Mouse (Mus musculus): ENCODE data around the gene Gm16451. TPM values are rescaled to one million over a fixed set of nuclear protein-coding genes. Genes with fewer than 3 reads are reported as not detected.

Gm16451 gene
- not detected in 2 replicates for polyA plus RNA-seq (2012; rRNA removed)

DNA sequence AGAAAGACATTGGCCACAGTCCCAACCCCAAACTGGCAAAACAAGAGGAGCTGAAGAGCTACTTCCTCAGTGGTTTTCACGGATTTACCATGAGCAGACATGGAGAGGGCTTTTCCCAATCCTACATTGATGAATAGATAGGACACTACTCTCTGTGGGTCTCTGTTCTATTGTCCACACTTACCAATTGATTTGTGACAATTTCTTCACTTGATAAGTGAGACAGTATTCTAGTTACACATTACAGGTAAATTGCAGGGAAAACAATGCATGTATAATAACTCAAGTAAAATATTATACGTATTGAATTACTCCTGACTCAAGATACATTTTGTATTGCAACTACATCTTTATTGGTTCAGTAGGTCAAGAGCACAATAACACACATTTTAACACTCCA lies at the start of gene Gm16451:
Gm16451 (minus strand) TSS at position 101 of the 400 bp plus-strand sequence.

DNA sequence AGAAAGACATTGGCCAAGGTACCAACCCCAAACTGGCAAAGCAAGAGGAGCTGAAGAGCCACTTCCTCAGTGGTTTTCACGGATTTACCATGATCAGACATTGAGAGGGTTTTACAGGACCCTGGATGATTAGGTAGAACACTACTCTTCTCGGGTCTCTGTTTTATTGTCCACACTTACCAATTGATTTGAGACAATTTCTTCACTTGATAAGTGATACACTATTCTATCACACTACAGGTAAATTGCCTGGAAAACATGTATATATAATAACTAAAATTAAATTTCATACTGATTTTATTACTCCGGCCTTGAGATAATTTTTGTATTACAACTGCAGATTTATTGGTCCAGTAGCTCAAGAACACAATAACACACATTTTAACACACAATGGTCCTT lies 45.9 kb upstream of the Gm16451 start, which contains the start of gene Vmn1r142:
Vmn1r142 (minus strand) TSS at position 101 of the 400 bp plus-strand sequence.

DNA sequence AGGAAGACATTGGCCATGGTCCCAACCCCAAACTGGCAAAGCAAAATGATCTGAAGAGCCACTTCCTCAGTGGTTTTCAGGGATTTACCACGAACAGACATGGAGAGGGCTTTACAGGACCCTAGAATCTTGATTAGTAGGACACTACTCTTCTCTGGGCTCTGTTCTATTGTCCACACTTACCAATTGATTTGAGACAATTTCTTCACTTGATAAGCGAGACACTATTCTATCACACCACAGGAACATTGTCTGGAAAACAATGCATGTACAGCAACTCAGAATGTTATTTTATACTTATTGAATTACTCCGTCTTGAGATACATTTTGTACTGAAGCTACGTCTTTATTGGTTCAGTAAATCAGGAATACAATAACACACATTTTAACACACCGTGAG lies 16.6 kb upstream of the Gm16451 start, which contains the start of gene Gm10666:
Gm10666 (minus strand) TSS at position 101 of the 400 bp plus-strand sequence.

DNA sequence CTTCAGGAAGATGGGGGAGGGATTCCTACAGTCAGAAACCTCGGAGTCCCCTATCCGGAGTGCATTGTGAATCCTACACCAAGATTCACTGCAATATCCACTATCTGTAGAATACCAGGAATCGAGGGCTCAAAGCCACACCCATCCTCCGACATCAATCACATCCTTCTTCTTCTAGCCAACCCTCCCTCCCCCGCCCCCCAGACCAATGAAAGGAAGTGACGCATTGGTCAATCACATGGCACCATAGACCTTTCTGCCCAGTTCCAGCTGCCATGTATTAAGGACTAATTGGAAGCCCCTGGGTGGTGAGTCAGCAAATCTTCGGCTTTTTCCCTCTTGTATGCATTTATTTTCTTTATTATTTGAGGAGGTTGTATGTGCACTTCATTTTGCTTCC lies 49.3 kb downstream of the Gm16451 start, which contains the start of gene Vmn1r139:
Vmn1r139 (plus strand) TSS at position 301 of the 400 bp plus-strand sequence.

Other genes with a start within 250 kb of the Gm16451 start
- gene Gm5891, start 197.0 kb downstream of the Gm16451 start, polyA plus RNA-seq (2012; rRNA removed): not detected in 2 replicates
- not detected in 2 replicates for gene Vmn1r137, start 123.7 kb downstream of the Gm16451 start, polyA plus RNA-seq (2012; rRNA removed)
- gene Vmn1r138, start 89.3 kb downstream of the Gm16451 start, polyA plus RNA-seq (2012; rRNA removed): not detected in 2 replicates
- not detected in 2 replicates for gene Gm6176, start 61.9 kb downstream of the Gm16451 start, polyA plus RNA-seq (2012; rRNA removed)
- gene Vmn1r139, start 49.2 kb downstream of the Gm16451 start, polyA plus RNA-seq (2012; rRNA removed): not detected in 2 replicates
- not detected in 2 replicates for gene Gm10666, start 16.5 kb upstream of the Gm16451 start, polyA plus RNA-seq (2012; rRNA removed)
- not detected in 2 replicates for gene Vmn1r142, start 45.8 kb upstream of the Gm16451 start, polyA plus RNA-seq (2012; rRNA removed)
- gene Vmn1r143, start 71.1 kb upstream of the Gm16451 start, polyA plus RNA-seq (2012; rRNA removed): not detected in 2 replicates
- gene Gm8653, start 83.0 kb upstream of the Gm16451 start, polyA plus RNA-seq (2012; rRNA removed): not detected in 2 replicates
- gene Gm8453, start 111.2 kb upstream of the Gm16451 start, polyA plus RNA-seq (2012; rRNA removed): not detected in 2 replicates
- not detected in 2 replicates for gene Gm4187, start 211.5 kb upstream of the Gm16451 start, polyA plus RNA-seq (2012; rRNA removed)

All from colon, adult 2 months (tissue).